Mouse (Mus musculus): ENCODE data around the gene Ptgr1. TPM values are rescaled to one million over a fixed set of nuclear protein-coding genes. Genes with fewer than 3 reads are reported as not detected.

The Ptgr1 gene
- polyA plus RNA-seq, 1 experiment from 2014 or later, result 5.8 TPM

DNA sequence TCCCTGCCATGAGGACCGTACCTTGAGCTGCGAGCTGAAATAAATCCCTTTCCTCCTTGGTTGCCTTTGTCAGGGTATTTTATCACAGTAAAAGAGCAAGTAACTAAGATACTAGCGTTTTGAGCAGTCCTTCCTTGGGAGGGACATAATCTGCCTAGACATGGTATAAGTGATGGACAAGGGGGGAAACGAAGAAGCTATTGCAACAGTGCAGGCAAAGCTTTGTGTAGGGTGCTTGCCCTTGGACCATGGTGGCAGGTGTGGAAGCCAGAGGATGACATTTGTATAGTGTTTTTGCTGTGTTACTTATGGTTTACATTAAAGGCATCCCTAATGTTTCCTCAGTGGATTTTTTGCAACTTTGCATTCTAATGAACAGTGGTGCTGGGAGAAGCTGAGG lies 44.0 kb downstream of the Ptgr1 start:
- Histone ChIP-seq H3K9me3 (no peaks in the 10 kb centered on the region), H3K27me3 (peaks cover 13% of the 10 kb centered on the region), H3K4me2 (peak overlapping the region; percentile 87), H3K27ac (replicated peaks) (0 out of 2 replicates have a peak overlapping the region, but pooled peaks have one; percentile 61), H3K36me3 (no peaks in the 10 kb centered on the region), H3K4me3 (peak overlapping the region; percentile 80), H3K4me1 (replicated peaks) (peaks cover 15% of the 10 kb centered on the region), H3K9ac (peak overlapping the region; percentile 78)
- 76% methylated on average over 4 of the region's 4 CpGs for WGBS
- peak; percentile 20; the same call in 1 of the 2 replicates for ATAC-seq (ENCODE audit: low read depth)

DNA sequence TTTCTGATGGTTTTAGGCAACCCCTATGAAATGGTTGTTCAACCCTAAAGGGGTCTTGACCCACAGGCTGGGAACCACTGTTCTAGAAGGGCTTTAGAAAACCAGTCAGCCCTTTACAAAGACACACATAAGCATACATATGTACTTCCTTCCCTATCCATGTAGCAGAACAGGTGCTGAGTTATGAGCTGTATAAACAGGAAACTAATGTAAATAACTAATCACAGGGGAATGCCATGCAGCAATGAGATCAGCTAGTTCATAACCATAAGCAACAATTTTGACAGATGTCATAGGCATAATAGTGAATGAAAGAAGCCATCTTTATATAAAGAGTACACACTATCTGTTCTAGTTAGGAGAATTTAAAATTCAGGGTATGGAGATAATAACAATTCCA lies 45.3 kb downstream of the Ptgr1 start:
- H3K9ac ChIP-seq, result no peak overlapping the region
- H3K4me1 ChIP-seq (replicated peaks), result peaks cover 15% of the 10 kb centered on the region
- H3K9me3 ChIP-seq, result no peaks in the 10 kb centered on the region
- no peak overlapping the region for H3K4me3 ChIP-seq
- ATAC-seq (ENCODE audit: low read depth), result no peak
- no peak overlapping the region for H3K4me2 ChIP-seq
- no peaks in the 10 kb centered on the region for H3K36me3 ChIP-seq
- no peak overlapping the region for H3K27ac ChIP-seq (replicated peaks)
- H3K27me3 ChIP-seq, result peaks cover 13% of the 10 kb centered on the region

DNA sequence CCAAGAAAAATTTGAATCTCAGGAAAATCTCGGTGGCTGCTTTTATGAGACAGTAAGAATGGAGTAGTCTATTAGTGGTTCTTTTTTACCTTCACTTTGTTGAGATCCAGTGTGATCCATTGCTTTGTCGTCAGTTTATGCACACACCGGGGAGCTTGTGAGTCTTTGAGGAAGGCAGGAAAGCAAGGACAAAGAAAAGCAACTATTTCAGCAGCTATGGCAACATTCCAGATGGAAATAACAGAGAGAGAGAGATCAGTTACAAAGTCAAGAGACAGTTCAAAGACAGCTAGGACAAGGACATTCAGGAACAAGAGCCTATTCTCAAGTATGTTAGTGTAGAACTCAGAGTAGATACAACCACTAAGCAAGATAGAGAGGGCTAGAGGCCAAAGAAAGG lies 51.1 kb downstream of the Ptgr1 start:
- no peak overlapping the region for H3K4me2 ChIP-seq
- WGBS, result 39% methylated on average over 3 of the region's 3 CpGs
- H3K4me3 ChIP-seq, result no peak overlapping the region
- no peak overlapping the region for H3K9ac ChIP-seq
- H3K27me3 ChIP-seq, result no peaks in the 10 kb centered on the region
- H3K9me3 ChIP-seq, result no peaks in the 10 kb centered on the region
- no peak overlapping the region for H3K27ac ChIP-seq (replicated peaks)
- no peak for ATAC-seq (ENCODE audit: low read depth)
- no peaks in the 10 kb centered on the region for H3K4me1 ChIP-seq (replicated peaks)
- H3K36me3 ChIP-seq, result no peaks in the 10 kb centered on the region

DNA sequence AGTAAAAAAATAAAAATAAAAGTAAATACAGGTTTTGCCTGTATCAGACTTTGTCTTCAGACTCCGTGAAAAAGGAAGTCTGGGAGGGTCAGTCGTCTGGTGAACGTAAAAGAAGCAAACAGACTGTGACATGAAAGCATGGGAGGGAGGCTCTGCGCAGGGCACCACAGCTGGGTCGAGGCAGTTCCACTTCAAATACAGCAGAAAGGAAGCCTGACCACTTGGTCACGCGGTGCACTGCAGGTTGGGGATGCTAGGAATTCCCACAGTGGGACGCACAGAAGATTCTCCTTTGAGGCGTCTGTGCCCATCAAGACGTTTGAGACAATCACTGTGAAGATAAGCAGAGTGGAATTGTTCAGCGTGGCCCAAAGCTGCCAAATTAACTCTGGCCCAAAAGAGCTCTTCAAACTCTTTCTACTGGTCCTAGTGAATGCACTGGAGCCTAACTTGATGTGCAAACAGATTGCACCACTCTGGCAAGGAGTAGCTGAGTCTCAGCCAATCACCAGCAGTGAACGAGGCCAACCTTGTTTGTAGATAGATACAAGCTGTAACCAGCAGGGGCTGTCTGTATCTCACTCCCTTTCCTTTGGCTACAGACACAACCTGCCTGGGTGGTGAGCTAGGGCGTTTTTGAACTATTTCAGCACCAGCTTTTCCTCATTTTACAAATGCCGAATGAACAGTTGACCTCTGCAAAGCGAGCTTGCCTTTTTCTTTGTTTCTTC lies 52.0 kb downstream of the Ptgr1 start:
- WGBS, result 56% methylated on average over 15 of the region's 15 CpGs
- H3K9ac ChIP-seq, result no peak overlapping the region
- peak; percentile 65; the same call in 1 of the 2 replicates for ATAC-seq (ENCODE audit: low read depth)
- H3K27me3 ChIP-seq, result no peaks in the 10 kb centered on the region
- H3K27ac ChIP-seq (replicated peaks), result no peak overlapping the region
- no peaks in the 10 kb centered on the region for H3K9me3 ChIP-seq
- no peak overlapping the region for H3K4me2 ChIP-seq
- H3K4me3 ChIP-seq, result no peak overlapping the region
- no peaks in the 10 kb centered on the region for H3K4me1 ChIP-seq (replicated peaks)
- no peaks in the 10 kb centered on the region for H3K36me3 ChIP-seq

DNA sequence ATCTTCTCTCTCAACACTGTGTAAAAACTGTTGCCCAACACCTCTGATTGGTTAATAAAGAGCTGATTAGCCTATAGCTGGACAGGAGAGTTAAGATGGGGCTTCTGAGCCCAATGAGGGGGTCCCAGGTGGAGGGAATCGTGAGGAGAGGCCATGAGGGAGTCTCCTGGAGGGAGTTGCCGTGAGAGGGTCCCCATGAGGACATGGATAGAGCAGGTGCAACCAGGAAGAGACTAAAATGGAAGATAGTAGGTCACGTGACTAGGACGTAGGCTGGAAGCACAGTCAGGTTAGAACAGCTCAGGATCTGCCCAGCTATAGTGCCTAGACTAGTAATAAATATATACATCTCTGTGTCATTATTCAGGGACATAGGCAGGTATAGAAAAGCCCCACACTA lies 52.6 kb downstream of the Ptgr1 start:
- 90% methylated on average over 4 of the region's 4 CpGs for WGBS
- H3K4me2 ChIP-seq, result no peak overlapping the region
- H3K27ac ChIP-seq (replicated peaks), result no peak overlapping the region
- no peaks in the 10 kb centered on the region for H3K4me1 ChIP-seq (replicated peaks)
- H3K36me3 ChIP-seq, result no peaks in the 10 kb centered on the region
- ATAC-seq (ENCODE audit: low read depth), result no peak
- H3K9ac ChIP-seq, result no peak overlapping the region
- H3K27me3 ChIP-seq, result no peaks in the 10 kb centered on the region
- no peak overlapping the region for H3K4me3 ChIP-seq
- H3K9me3 ChIP-seq, result no peaks in the 10 kb centered on the region

GRCm38 (mm10) chr4:58932541-58932940 lies 54.4 kb downstream of the Ptgr1 start:
- ATAC-seq (ENCODE audit: low read depth), result no peak
- 91% methylated on average over 6 of the region's 6 CpGs for WGBS
- Histone ChIP-seq H3K4me2 (no peak overlapping the region), H3K9me3 (no peaks in the 10 kb centered on the region), H3K36me3 (no peaks in the 10 kb centered on the region), H3K4me1 (replicated peaks) (no peaks in the 10 kb centered on the region), H3K9ac (no peak overlapping the region), H3K27ac (replicated peaks) (no peak overlapping the region), H3K4me3 (no peak overlapping the region), H3K27me3 (no peaks in the 10 kb centered on the region)

GRCm38 (mm10) chr4:58927661-58928060 lies 59.3 kb downstream of the Ptgr1 start:
- Histone ChIP-seq H3K9me3 (peaks cover 8% of the 10 kb centered on the region), H3K9ac (no peak overlapping the region), H3K4me2 (no peak overlapping the region), H3K27ac (replicated peaks) (no peak overlapping the region), H3K4me3 (no peak overlapping the region), H3K4me1 (replicated peaks) (no peaks in the 10 kb centered on the region), H3K36me3 (no peaks in the 10 kb centered on the region), H3K27me3 (no peaks in the 10 kb centered on the region; the same call in 1 of the 2 replicates)
- ATAC-seq (ENCODE audit: low read depth), result no peak
- WGBS, result 73% methylated on average over 3 of the region's 3 CpGs

- Histone ChIP-seq H3K27ac (replicated peaks) (no peak overlapping the region), H3K4me3 (no peak overlapping the region), H3K36me3 (no peaks in the 10 kb centered on the region), H3K9me3 (peaks cover 8% of the 10 kb centered on the region), H3K9ac (no peak overlapping the region), H3K4me1 (replicated peaks) (no peaks in the 10 kb centered on the region), H3K27me3 (no peaks in the 10 kb centered on the region; the same call in 1 of the 2 replicates), H3K4me2 (no peak overlapping the region)
- 13% methylated on average over 2 of the region's 2 CpGs for WGBS
- no peak for ATAC-seq (ENCODE audit: low read depth)
Measured at GRCm38 (mm10) chr4:58926120-58926519, 60.8 kb downstream of the Ptgr1 start.

DNA sequence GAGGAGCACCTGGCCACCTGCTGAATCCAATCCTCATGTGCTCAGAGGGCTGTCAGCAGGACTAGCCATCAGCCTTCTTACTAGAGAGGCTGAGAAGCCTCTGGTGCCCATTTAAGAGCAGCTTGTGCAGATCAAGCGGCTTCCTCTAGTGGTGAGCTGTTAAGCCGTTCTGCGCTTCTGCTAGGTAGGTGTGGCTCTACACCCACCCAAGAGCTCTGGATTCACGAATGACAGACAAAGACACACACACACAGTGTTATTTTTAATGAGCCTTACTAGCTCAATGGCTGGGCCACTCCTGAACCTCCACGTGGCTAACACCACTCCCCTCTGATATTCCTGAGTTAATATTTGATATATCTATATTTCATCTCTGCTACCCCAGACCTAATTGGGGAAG lies 61.3 kb downstream of the Ptgr1 start:
- H3K4me2 ChIP-seq, result no peak overlapping the region
- H3K9me3 ChIP-seq, result peaks cover 8% of the 10 kb centered on the region
- H3K4me3 ChIP-seq, result no peak overlapping the region
- H3K9ac ChIP-seq, result no peak overlapping the region
- H3K36me3 ChIP-seq, result no peaks in the 10 kb centered on the region
- H3K27ac ChIP-seq (replicated peaks), result no peak overlapping the region
- WGBS, result 40% methylated on average over 5 of the region's 5 CpGs
- H3K4me1 ChIP-seq (replicated peaks), result no peaks in the 10 kb centered on the region
- no peaks in the 10 kb centered on the region; the same call in 1 of the 2 replicates for H3K27me3 ChIP-seq
- ATAC-seq (ENCODE audit: low read depth), result no peak

DNA sequence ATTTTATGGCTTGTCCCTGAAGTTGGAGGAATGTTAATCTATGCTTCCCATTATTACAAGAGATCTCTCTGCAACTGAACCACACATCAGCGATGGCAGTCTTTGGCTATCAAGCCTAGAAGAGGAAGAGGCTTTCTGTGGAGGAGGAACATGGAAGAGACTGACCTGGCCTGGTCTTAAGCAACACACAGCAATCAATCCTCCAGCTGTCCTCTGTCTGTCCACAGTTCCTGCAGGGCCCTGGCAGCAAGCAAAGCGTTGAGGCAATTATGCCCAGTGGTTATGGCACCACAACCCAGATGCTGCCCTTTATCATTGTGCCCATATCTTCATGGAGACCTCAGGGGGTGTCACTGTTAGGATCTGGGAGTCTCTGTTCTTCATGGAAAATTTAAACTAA lies 63.0 kb downstream of the Ptgr1 start:
- Histone ChIP-seq H3K4me2 (no peak overlapping the region), H3K27me3 (no peaks in the 10 kb centered on the region; the same call in 1 of the 2 replicates), H3K9ac (no peak overlapping the region), H3K9me3 (peaks cover 8% of the 10 kb centered on the region), H3K36me3 (no peaks in the 10 kb centered on the region), H3K4me3 (no peak overlapping the region), H3K4me1 (replicated peaks) (no peaks in the 10 kb centered on the region), H3K27ac (replicated peaks) (no peak overlapping the region)
- no peak for ATAC-seq (ENCODE audit: low read depth)
- 78% methylated on average over 2 of the region's 2 CpGs for WGBS

Other genes starting within 250 kb of the Ptgr1 start
- gene Olfr267, start 199.4 kb downstream of the Ptgr1 start, polyA plus RNA-seq (2015; fragmentation: Nextera tagmentation; extraction: Ambion mirVana), result not detected in 2 replicates
- gene Ecpas, start 74.4 kb downstream of the Ptgr1 start, polyA plus RNA-seq (2015; fragmentation: Nextera tagmentation; extraction: Ambion mirVana), result 27.0 and 30.8 TPM in 2 replicates
- gene Zkscan16, start 43.5 kb downstream of the Ptgr1 start, polyA plus RNA-seq (2015; fragmentation: Nextera tagmentation; extraction: Ambion mirVana), result 0.44 and 0.47 TPM in 2 replicates
- 4.3 and 6.8 TPM in 2 replicates for gene Dnajc25, start 7.9 kb upstream of the Ptgr1 start, polyA plus RNA-seq (2015; fragmentation: Nextera tagmentation; extraction: Ambion mirVana)
- 4.8 and 10.0 TPM in 2 replicates for gene Gm20503, start 16.1 kb upstream of the Ptgr1 start, polyA plus RNA-seq (2015; fragmentation: Nextera tagmentation; extraction: Ambion mirVana)
- 150 and 161 TPM in 2 replicates for gene Gng10, start 48.0 kb upstream of the Ptgr1 start, polyA plus RNA-seq (2015; fragmentation: Nextera tagmentation; extraction: Ambion mirVana)
- not detected in 2 replicates for gene AI481877, start 151.9 kb upstream of the Ptgr1 start, polyA plus RNA-seq (2015; fragmentation: Nextera tagmentation; extraction: Ambion mirVana)
- 15.1 and 17.0 TPM in 2 replicates for gene Ugcg, start 202.1 kb upstream of the Ptgr1 start, polyA plus RNA-seq (2015; fragmentation: Nextera tagmentation; extraction: Ambion mirVana)